Mouse (Mus musculus) layer of hippocampus, postnatal 25 days (tissue): ENCODE data around the gene Actn4. TPM values are rescaled to one million over a fixed set of nuclear protein-coding genes. Genes with fewer than 3 reads are reported as not detected.
A peak's percentile ranks its signal among the peaks of the same experiment; 100 is the strongest.

Source experiments
- DNase-seq, 2 experiments: peaks; one replicate each; pipeline ENCODE4 v3.0.0; 2022; ENCODE audit warnings: mixed read lengths in 2 of 2, low spot score in 1 of 2; ENCODE audit errors: extremely low spot score in 1 of 2
- total RNA-seq, 2 experiments: library from RNA; stranded (reverse); gene quantifications; 2 replicates each; pipeline ENCODE4 v1.2.3; 2021

The Actn4 gene
- total RNA-seq, 2 experiments from 2014 or later = 124 to 129 TPM

DNA sequence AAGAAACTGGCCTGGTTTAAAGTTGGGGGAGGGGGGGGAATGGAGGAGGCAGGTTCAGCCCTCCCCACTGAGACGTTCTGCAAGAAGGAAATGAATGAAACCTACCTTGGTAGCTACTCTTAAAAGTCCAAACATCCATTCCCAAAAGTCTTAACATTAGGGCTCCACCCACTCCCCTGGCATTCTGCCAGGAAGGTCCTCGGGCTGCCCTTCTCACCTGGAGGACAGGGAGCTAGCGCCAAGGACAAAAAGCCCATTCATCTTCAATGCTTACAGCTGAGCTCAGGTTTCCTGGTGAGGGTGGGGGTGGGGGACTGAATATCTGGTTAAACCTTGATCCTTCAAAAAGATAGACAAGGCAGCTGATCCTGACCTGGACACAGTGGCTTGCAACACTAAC is 32.8 kb downstream of the Actn4 start:
- DNase-seq = no peak

DNA sequence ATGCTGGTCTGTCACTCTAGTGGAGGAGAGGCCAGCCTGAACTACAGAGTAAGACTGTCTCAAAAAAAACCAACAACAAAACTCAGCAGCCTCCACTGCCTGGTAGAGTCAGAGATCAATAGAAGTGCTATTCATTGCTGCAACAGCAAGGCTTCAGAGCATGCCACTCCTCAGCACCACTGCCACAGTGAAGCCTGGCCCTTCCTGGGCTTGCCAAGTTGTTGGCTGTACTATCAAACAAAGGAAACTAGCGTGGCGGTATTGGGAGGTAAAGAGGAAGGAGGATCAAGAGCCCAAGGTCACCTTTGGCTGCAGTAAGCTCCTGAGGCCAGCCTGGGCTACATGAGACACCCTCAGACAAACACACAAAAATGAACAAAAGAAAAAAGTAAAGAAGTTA is 36.0 kb downstream of the Actn4 start:
- DNase-seq = no peak

DNA sequence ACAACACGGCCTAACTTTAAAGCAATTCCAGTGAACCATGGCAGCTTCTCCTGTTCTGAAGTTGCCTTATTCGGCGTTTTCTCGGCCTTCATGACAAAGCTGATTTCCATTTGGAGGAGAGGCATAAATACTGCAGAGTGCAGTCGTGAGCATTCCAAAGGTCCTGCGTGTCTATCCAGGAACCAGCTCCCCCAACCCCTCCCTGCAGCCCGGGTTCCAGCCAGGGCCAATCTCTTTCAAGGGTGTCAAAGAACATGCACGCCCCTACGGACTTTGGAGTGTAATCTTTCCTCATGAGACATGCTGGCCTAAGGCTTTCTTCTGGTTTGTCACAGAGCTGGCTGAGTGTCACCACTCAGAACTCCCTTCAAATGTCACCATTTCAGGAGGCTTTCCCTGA is 36.8 kb downstream of the Actn4 start:
- DNase-seq = no peak

DNA sequence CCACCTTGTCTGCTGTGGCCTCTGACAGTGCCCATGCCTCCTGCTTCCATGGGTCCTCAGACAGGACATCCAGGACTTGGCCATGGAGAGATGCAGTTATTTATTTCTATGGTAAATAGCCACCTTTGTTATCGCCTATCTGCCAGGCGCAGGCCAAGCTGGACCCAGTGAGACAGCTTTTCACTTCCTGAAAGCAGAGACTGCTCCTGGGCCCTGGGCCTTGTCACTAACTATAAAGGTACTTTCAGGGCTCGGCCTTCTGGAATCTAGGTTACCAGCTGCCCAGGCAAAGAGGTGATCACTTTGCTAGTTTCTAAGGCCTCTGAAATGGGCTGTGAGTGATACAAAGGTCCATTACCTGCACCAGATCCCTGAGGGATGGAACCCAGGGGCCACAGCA is 37.3 kb downstream of the Actn4 start:
- no peak for DNase-seq

DNA sequence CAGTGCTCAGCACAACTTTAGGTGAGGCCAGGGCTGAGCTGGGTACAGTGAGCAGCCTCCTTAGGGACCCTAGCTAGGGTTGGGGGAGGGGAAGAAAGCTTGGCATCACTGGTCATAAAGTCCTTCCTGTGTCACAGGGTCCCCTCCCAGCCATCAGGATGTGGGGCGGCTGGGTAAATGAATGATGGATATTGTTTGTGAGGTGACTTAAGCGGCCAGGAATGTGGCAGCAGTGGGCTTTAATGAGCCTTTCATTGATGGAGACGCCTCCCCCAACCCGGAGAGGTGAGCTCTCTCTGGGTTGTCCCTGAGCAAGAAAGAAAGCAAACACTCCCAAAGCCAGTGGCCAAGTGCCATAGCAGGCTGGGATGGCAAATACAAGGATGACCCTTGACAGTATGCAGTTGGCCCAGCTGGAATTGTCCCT is 38.3 kb downstream of the Actn4 start:
- no peak for DNase-seq

DNA sequence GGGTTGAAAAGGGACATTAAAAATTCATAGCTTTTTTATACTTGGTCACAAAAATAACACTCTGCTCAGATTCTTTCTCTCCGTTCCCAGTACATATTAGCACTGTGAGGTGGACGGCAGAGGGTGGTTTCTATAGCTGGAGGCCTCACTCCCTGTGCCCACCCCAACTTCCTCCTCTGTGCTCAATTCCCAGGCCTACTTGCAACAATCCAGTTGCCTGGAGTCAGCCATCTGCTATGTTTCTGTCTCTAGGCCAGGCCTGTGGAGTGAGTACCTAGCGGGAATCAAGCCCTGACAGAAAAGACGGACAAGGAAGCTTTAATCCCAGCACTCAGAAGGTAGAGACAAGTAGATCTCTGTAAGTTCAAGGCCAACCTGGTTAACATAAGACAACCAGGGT is 39.5 kb downstream of the Actn4 start:
- no peak for DNase-seq

DNA sequence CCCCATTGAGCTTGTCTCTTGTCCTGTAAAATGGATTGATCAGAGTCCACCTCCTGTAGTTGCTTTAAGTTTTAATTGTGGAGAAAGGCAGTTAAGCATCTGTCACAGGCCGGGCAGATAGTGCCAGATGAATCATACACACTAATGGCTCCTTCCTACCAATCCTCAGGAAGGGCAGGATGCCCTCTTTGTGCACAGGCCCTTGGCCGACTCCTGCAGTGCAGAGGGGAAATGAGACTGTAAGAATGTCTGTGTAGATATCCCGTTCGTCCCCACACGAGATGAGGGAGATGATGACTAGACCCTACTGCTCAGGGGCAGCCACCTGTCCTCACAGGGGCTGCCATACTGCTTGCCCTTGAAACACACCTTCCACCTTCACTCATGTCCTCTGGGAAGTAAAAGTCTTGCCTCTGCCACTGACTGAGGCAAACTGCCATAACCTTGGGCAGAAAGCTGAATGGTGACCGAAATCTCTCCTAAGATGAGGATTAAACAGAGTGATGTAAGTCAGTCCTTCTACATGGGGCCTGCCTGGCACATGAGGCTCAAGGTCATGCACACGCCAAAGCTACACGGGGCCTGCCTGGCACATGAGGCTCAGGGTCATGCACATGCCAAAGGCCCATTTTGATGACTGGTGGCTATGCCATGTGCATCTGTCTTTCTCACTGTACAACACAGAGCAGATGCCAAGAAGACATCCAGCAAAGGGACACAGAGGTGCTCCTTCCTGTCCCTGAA is 40.2 kb downstream of the Actn4 start:
- DNase-seq = no peak

DNA sequence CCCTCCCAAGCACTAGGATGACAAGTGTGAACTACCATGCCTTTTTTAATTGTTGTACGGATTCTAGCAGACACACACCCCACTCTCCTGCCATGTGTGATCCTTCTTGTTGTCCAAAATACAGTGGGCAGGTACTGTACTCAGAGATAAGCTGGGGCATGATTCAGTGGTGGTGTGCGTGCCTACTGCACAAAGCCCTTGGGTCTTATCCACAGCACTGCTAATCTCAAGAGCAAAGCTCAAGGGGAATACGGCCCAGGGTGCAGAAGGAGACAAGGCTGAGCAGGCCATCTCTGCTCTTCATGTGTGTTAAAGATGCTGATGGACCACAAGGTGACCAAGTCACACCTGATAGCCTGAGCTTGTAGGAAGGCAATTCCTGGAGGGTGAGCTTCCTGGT is 41.0 kb downstream of the Actn4 start:
- DNase-seq = no peak

DNA sequence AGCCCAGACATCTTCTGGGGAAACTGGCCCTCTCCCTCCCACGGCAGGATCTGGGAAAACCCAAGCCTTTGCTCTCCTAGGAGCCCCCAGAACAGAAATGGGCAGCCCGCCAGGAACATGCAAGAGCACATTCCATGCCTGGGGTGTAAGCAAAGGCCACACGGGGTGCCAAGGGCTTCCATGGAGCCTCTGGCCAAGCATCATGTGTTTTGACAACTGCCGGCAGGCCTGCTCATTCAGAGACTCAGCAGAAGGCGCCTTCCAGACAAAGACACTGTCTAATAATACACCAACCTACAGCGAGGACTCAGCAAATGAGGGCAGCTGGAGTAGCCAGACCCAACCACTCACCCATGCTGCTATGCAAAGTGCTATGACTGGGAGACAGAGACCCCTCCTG is 42.3 kb downstream of the Actn4 start:
- DNase-seq = peak in 1 of 2 experiments; percentile 37

DNA sequence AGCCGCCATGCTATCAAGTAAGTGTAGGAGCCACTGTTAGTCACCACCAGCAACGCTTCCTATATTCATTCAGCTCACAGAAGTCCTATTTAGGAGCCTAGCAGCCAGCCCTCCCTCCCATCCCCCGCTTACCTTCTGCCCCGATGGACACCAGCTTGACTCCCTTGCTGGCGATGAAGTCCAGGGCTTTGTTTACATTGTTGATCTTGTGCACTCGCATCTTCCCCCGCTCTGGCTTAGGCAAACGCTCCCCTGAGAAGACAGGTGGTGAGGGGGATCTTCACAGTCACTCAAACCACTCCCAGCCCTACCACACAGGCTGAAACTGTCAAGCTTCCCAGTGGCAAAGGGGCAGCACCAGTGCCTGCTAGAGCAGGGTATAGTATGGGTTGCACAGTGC is 43.6 kb downstream of the Actn4 start:
- DNase-seq = no peak

DNA sequence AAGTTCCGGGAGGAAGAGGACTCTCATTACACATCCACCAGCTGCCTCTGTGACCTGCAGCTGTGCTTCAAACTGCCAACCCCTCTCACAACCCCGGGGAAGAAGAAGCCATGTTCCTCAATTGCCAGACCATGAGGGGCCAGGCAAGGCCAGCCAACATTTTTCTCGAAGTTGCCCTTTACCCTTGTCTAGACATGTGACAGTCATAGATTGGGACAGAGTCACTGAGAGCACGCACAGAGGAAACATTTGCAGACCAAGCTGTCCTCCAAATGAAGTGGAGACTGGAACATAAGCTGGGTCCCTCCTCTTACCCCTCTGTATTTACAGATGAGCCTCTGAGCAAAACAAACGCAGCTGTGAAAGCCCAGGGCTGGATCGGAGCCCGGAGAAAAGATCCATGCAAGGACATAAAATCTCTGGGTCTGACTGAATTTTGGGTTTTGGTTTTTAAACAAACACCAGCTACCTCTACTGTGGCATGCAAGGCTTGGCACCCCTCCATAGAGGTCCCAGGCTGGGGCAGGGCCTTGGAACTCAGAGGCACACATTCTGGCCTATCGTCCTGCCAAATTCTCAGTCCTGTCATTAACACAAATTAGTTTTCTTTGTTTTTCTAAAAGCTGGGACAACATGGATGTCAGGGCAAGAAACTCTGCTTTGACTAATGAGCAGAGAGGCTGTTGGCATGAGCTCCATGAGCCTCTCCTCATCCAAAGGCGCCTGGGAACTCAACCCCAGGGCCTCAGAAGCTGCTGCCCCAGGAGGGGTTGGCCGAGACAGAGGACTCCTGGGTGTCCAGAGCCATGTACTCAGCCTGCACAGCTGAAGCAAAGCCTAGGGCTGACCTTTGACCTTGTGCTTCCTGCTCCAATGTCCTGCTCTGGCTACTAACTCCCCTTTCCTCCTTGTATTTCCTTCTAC is 44.4 kb downstream of the Actn4 start:
- peak in 1 of 2 experiments; percentile 53 for DNase-seq

DNA sequence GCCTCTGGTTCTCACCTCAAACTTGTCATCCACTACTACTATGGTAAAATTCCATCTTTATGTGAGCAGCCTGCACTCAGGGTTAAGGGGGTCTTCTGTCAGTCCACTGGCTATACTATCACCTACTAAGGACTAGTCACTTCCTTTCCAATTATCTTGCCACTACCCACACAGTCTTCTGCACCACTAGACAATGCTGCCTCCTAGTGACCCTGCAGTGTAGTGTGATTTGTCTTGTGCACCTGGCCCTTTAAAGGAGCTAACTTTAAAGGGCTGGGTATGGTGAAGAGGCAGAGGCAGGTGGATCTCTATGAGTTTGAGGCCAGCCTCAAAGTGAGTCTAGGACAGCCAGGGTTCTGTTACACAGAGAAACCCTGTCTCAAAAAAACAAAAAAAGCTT is 45.6 kb downstream of the Actn4 start:
- DNase-seq = no peak

DNA sequence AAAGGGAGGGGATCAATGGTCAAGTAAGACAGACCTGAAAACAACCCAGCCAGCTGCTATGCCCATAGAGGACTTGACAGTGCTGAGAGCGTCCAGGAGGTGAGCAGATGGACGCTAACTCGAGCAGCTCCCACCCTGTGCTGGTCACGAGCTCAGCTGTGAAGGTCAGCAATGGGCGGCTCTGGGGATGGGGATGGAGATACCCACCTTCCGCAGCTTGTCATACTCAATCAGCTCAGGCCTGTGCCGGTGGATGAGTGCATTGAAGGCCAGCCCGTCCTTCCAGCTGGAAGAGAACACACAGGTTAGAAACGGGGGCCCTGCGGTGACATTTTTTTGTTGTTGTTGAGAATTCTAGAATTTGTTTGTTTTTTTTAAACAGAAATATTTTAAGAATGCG is 49.0 kb downstream of the Actn4 start:
- no peak for DNase-seq

DNA sequence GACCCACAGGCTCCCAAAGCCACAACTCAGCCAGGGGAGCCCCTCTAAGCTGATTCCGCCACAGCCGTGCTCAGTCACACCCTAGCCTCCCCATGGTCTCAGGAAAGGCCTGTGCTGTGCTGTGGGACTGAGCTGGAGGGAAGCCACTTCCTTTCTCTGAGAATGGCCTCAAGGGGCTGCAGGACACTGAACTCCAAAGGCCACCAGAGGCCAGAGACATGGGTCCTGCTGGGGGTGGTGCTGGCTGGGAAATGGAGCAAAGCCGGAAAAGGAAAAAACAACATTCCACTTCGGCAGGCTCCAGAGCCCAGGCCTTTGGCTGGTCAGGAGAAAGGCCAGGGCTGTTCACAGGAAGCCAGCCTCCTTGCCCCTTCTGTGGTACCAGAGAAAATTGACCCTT is 50.5 kb downstream of the Actn4 start:
- DNase-seq = no peak

DNA sequence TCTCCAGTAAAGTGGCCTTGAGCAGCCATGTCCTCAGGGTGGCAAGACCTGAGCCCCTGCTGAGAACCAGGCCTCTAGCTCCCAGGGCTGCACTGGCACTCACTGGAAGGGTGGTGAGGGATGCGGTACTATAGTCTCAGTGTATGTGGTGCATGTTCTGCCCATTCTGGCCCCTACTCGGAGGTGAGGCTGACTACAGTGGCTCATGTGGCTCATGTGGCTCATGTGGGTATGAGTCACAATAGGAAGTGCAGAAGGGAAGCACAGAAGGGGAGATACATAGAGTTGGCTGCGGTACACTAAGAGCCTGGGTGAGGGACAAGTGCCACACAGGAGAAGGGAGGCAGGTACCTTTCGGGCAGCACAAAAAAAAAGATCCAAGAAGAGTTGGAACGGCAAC is 54.9 kb downstream of the Actn4 start:
- no peak for DNase-seq

DNA sequence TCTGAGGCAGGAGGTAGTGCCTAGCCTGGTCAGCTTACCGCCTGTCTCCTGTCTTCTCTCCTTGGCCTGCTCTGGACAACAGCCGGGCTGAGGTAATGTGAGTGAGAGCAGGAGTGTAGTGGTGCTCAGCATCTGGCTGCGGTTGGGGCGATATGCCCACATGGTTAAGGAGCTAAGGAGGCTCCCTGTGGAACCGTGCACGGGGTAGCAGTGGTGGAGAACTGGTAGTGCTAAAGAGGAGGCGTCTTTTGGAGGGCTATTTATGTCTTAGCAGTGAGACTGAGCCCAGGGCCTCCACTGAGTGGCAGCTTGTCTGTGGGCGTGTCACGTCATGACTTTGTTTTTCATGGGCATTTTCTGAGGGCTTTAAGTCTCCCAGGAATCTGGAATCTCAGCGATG is 58.4 kb downstream of the Actn4 start:
- no peak for DNase-seq

DNA sequence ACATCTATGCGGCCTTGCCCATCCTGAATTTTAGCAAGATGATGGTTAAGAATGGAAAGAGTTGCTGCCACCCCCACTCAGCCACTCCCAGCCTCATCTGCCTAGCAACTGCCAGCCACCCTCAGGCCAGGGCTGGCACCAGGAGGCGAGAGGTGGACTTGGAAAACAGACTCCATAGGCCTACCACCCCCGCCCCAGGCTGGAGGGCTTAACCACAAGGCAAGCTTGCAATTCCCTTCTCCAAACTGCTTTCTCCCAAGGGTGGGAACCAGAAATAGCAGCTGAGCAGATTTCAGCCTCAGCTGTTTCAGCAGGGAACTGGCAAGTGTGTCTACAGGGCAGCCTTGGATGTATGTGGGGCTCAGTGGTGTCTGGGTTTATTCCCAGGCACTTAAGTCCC is 59.3 kb downstream of the Actn4 start:
- DNase-seq = no peak

DNA sequence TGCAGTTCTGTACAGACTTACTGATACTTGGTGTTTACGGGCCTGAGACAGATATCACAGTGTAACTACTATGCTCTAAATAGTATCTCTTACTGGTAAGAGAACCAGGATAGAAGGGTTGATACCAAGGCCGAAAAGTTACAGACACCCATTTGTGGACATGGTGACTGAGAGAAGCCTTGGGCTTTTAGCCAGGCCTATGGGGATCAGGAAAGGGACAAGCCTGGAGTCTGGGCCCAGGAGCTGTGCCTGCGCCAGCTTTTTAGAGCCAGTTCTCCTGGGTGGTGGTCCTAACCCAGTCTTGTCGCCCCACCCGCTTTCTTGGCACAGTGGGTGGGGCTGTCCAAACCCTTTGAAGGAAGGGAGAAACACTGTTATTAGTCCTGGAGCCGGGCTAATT is 60.0 kb downstream of the Actn4 start:
- DNase-seq = no peak

DNA sequence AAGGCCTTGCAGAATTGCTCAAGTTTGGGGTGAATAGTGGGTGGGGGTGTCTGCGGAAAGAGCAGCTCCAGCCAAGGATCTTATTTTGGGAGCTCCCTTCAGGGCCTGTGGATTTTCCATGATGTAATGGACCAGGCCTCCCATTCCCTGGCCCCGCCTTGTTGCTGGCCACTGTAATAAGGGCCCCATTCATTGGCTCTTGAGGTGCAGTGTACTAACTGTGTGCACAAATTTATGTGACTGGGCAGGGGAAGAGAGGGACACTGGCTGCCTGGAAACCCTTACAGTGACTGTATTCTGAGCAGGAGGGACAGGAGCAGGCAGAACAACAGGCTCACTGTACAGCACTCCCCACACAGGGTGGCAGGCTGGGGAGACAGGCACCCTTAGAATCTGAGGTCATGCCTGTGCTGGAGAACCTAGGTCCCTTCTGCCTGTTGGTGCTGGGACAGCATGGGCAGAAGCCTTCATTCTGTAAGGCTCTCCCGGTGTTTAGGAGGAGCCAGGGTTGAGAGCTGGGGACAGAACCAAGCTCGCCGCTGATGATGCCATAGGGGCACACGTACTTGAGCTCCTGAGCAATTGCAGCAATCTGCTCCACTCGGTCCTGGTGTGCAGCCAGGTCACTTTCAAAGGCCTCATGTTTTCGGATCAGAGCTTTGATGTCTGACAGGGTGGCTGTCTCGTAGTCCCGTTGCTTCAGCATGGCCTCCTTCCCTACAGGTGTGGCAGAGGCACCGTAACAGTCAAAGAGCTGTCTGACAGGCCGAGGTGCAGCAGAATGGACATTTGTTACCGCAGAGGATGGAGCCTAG is 60.6 kb downstream of the Actn4 start:
- no peak for DNase-seq

DNA sequence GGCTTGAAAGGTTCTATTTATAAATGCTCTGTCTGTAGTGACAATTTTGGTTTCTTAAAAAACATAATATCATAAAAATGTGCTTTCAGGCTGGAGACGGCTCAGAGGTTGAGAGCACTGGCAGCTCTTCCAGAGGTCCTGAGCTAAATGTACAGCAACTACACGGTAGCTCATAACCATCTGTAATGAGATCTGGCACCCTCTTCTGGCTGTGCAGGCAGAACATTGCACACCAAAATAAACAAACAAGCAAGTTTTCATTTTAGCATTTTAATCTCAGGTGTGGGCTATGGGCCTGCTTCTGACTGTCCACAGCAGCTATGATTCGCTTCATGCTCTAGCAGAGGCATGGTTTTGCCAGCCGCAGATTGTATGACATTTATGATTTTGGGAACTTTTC is 62.2 kb downstream of the Actn4 start:
- no peak for DNase-seq

DNA sequence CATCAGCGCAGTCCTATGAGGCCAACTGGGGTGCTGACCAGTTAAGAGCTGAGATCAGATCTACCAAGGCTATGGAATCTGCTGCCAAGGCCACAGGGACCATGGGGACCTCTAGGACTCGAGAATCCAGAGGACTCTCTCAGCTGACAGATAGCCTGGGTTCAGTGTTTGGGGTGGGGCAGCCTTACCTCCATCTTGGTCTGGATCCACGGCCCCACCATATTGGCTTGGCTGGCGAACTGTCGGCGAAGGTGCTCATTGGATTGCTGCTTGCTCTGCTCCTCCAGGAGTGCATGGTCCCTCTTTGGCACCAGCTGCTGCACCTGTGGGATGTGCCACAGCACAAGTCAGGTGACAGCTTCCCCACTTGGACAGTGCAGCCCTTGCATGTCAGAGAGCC is 64.5 kb downstream of the Actn4 start:
- no peak for DNase-seq
